Mouse (Mus musculus): ENCODE data around the gene Slc35g3.
A peak's percentile ranks its signal among the peaks of the same experiment; 100 is the strongest.

Gene Slc35g3

DNA sequence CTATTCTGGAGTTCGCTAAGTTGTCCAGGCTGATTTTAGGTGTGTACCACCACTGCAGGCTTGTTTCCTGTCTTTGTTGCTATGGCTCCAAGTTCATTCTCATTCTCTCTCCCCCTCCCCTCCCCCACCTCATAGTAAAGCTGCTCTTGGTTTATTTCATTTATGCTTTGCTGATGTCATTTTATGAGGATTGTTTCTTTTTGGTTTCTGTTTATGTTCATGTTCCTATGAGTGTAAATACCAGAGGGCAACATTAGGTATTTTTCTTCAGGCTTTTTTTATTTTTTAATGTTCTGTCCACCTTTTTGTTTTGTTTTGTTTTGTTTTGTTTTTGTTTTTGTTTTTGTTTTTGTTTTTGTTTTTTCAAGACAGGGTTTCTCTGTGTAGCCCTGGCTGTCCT lies at the start of gene Slc35g3:
Gene Slc35g3, minus strand, starts transcription at position 101 of the 400 bp plus-strand sequence.
- no peak for DNase-seq (ENCODE audit: low spot score)

DNA sequence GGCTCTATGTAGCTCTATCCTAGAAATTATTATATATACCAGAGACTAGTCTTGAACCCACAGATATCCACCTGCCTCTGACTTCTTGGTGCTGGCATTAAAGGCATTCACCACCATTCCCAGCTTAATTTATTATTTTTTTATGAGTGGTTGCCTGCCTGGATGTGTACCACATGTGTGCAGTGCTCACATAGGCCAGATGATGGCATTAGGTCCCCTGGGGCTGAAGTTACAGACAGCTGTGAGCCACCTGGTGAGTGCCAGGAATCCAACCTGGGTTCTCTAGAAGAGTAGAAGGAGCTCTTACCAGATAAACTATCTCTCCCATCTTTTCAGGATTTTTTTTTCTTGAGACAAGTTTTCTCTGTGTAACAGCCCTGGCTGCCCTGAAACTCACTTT lies 48.5 kb upstream of the Slc35g3 start:
- no peak for DNase-seq (ENCODE audit: low spot score)

DNA sequence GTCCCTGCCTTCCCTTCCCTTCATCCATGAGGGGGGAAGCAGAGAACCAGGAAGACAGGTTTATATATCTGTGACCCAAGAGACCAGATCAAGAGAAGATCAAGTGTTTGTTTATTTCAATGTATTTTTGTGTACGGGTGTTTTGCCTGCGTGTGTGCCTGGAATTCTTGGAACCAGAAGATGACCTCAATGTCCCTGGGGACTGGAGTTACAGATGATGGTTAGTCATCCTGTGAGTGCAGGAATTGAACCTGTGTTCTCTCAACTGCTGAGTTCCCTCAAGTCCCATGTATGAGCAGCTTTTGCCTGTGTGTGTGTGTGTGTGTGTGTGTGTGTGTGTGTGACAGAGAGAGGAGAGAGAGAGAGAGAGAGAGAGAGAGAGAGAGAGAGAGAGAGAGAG lies 45.9 kb upstream of the Slc35g3 start:
- no peak for DNase-seq (ENCODE audit: low spot score)

DNA sequence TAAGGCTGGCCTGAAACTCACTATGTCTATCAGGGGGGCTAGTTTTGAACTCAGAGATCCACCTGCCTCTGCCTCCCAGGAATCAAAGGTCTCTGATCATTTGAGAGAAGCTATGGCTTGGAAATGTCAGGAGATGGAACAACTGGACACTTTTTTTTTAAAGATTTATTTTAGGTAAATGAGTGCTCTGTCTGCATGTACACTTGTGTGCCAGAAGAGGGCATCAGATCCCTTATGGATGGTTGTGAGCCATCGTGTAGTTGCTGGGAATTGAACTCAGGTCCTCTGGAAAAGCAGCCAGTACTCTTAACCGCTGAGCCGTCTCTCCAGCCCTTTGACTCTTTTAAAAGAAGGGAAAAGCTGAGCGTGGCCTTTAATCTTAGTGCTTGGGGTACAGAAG lies 44.6 kb upstream of the Slc35g3 start:
- no peak for DNase-seq (ENCODE audit: low spot score)

DNA sequence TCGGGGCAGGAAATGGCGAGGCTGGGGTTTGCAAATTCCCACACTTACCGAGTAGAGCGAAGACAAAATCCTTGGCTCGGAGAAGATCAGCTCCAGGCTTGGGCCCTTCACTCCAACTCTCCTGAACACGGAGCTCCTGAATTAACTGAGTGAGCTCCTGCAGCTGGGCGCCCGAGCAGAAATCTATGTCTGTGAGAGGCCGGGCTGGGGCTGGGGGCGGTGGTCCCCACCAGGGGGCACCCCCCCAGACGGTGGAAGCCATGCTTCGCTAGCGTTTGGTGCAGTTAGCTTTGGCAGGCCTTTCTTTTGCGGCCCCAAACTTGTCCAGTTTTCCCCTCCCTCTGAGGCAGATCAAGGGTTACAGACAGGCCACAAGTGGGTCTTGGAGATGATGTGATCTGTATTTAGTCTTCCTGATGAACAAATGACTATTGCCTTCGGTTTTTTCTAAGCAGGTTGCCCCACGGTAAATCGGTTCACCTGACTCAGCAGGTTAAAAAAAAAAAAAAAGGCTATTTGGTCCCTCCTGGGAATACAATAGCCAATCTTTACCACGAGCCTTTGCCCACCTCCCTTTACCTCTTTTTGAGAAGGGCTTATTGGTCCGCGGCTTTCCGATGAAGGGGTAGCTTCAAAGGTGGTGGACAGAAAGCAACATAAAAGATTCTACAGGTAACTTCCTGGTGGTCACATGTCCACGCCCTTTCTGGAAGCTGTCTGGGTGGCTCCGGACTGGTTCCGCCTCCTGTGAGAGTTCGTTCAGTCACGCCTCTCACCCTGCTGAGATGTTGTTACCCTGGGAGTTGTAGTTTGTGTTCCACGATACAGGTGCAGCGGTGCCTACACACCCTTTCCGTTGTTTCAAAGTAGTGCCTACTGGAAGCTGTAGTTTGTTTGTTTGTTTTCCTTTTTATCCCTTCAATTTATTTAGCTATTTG lies 43.5 kb upstream of the Slc35g3 start, which contains the start of gene Tmem102:
Gene Tmem102, minus strand, starts transcription at position 653 of the 938 bp plus-strand sequence.
- DNase-seq (ENCODE audit: low spot score) = no peak

DNA sequence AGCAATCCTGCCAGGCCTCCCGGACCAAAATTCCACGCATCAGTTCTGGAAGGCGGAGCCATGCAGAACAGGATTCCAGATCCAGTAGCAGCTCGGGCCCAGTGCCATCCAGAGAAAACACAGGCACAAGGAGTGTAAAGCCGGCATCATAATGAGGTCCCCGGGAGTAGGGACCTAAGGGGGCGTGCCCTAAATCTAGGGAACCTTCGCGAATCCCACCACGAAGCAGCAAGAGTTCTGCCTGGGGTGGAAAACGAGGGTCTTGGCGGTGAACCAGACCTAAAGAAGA lies 42.8 kb upstream of the Slc35g3 start:
- DNase-seq (ENCODE audit: low spot score) = no peak

DNA sequence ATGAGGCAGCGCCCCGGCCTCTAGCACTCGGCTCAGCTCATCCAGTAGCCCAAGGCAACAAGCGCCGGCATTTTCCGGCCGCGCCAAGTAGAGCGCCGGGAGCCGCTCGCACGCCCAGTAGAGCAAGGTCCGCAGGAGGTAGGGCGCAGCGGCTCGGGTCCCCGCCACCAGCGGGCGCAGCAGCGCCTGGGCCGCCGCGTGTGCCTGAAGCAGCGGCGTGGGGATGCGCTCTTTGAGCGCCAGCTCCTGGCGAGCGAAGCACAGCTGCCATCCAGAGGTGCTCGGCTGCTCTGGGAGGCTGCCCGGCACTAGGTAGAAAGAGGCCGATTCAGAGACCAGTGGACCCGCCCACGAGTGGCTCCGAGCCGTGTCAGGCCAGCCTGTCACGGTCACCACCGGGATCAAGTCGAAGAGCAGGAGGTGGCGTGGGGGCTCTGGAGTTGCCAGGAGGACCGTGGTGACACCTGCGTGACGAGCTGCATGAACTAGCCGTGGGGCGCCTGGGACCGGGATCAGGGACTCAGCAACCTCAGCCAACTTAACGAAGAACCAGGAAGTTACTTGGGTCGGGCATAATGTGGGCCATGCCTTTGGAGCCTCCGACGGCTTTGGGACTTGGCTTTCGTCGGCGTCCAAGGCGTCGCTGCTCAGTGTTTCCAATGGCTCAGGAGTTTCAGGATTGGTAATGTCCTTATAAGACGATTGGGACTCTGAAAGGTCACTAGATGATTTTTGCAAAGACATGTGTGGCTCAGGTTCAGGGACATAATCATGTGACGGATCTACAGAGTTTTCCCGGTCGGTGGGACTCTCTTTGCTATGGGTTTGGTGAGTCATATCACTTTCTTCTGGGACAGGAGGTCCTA lies 42.3 kb upstream of the Slc35g3 start:
- DNase-seq (ENCODE audit: low spot score) = peak; percentile 71

DNA sequence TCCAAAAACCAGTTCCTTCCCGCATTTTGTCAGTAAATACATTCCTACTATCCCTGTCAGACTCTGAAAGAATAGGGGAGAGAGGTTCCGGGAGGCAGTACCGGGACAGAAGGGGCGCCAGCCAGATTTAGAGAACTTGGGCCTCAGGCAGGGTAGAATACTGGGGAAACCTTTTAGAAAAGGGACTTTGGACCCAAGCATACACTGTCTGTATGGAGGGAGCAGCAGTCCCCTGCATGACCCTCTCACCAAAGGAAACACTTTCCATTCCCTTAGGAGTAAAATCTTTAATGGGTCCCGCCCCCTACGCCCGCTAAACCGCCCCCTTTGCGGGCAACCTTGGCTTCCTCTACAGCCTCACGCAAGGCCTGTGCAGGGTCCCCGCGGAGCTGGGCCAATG lies 41.6 kb upstream of the Slc35g3 start:
- DNase-seq (ENCODE audit: low spot score) = no peak

DNA sequence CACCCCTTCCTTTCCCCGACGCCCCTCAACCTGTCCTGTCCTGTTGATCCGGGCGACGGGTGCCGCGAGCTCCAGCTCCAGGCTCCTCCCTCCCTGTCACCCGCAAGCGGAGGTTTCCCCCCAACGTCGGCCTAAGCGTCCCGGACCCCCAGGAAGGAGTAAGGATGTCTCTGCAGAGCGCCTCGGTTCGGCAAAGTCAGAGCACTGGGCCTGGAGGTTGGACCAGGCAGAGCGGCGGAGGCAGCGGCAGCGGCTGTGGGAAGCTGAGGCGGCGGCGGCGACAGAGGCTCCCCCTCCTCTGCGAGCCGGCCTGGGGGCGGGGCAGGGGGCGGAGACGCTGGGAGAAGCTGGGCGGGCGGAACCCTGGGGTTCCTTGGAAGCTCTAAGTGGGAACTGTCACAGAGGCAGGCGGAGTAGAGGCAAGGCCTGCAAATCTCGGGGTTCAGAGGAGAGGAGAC lies 40.9 kb upstream of the Slc35g3 start:
- DNase-seq (ENCODE audit: low spot score) = peak; percentile 78

DNA sequence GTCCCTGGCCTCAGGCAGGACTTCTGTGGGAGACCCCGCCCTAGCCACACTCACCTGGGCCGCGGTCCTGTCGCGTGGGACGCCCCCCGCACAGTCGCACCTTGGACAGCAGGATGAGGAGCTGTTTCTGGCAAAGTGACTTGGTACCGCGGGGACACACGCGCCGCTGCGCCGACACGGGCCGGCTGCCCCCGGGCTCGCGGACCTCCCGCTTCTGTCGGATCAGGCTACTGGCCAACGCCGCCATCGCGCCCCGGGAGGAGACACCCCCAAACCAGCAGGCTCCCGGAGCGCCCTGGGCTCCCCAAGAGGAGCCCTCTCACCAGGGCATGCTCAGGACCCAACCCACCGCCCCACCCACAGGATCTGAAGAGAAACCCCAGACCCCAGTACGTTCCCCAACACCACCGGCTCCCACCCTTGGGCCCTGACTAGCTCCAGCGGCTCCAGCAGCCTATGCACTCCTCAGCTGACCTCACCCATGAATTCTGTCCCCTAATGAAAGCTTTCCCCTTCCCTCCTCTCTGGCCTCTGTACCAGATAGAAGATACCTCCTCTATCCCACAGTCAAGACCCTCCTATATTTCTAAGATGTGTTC lies 39.7 kb upstream of the Slc35g3 start, which contains the start of gene Fgf11:
Gene Fgf11, minus strand, starts transcription at position 479 of the 599 bp plus-strand sequence.
- DNase-seq (ENCODE audit: low spot score) = no peak

DNA sequence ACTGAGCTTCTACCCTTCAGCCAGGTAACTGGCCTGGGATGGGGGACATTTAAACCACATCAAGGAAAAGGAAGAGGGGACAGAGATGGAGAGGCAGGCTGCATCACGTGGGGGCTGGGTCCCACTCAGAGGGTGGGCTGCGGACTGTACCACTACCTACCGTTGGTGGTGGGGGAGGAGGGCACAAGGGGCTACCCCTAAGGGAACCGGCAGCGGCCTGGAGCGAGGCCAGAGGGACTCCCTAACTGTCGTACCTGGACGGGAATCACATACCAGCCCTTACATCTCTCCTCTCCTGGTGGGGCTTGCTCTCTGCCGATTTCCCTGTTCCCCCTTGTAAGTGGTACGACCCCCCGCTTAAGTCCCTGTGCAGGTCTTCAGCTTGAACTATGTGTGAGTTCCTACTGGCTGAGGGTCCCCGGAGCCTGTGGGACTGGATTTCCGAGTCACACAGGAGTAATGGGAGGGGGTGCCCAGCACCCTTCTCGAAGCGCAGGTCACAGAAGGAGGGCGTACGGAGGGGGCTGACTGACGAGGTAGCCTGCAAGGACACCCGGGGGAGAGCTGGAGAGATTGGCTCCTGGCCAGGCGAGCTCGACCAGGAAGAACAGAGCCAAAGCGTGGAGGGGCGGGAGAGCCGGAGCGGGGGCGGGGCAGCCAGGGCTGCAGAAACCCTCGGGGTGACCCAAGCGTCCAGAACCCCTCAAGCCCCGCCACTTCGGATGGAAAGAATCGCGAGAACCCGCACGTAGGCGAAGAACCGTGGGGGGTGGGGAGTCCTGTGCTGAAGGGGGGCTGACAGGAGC lies 38.8 kb upstream of the Slc35g3 start:
- DNase-seq (ENCODE audit: low spot score) = peak; percentile 69

DNA sequence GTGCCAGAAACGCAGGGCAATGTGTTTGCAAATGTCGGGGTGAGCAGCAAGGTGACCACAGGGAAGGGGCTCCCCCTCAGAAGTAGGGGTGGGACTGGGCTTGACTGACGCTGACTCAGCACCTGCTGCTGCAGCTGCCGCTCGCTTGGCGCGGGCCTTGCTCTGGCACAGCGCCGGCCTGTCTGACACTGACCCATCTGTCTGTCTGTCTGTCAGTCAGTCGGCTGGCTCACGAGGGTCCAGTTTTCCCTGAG lies 38.3 kb upstream of the Slc35g3 start:
- no peak for DNase-seq (ENCODE audit: low spot score)

DNA sequence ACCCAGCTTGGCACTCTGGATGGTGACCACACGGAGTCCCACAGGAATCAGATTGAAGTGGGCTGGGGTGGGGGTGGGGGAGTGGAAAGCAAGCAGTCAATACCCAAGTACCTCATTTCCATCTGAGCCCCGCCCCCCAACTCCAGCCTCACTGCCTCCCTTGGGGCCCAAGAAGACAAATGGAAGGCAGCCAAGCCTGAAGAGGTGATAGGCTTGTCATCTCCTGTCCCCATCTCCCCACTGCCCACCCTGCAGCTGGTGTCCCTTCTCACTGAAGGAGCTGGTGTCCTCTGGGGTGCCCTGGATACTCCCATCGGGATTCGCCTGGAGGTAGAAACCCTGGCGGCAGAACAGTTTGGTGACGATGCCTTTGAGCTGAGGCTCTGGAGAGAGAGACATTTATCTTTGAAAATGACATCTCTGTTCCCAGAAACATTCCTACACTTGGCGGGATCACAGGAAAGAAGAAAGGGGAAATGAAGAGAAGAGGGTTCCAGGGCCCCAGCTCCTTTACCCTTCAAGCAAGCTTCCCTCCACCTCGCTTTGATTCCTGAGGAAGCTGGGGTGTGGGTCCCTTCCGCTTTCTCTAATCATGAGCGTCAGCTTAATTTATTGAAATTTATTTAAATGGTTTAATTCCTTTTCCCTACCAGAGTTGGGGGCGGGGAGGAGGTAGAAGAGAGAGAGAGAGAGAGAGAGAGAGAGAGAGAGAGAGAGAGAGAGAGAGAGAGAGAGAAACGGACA lies 37.8 kb upstream of the Slc35g3 start:
- DNase-seq (ENCODE audit: low spot score) = no peak

DNA sequence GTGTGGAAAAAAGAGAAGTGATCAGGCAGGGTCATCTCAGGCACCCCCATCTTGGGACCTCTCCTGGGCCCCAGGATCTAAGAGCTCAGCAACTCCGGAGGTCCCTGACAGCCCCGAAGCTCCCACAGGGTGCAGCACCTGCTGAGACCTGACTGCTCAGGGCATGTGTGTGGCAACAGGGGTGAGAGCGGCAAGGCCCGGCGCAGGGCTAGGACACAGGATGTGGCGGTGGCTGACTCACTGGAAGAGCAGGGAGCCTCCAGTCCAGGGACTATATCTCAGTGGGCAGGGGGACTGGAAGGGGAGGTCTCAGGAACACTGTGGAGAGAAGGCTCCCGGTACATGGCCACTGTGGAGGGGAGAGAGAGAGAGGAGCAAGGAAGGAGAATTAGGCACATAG lies 36.2 kb upstream of the Slc35g3 start:
- DNase-seq (ENCODE audit: low spot score) = no peak

DNA sequence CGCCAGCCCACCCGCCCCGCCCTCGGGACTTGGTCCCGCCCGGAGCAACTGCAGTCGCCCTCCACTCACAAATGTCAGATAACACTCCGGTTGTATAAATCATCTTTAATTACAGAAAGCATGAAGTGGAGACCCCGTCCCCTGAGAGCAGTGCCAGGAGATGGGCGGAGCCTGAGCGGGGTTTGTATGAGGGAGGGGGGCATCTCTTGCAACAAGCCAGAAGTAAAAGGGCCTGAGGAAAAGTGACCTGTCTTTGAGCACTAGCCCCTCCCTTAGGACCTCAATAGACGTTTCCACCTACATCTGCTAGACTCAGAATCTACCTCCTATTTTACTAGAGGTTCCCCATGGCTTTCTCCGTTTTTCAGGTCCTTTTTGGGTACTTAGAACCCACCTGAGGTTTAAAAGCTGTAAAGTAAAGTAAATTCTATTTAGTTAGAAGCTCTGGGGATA lies 34.2 kb upstream of the Slc35g3 start:
- no peak for DNase-seq (ENCODE audit: low spot score)

DNA sequence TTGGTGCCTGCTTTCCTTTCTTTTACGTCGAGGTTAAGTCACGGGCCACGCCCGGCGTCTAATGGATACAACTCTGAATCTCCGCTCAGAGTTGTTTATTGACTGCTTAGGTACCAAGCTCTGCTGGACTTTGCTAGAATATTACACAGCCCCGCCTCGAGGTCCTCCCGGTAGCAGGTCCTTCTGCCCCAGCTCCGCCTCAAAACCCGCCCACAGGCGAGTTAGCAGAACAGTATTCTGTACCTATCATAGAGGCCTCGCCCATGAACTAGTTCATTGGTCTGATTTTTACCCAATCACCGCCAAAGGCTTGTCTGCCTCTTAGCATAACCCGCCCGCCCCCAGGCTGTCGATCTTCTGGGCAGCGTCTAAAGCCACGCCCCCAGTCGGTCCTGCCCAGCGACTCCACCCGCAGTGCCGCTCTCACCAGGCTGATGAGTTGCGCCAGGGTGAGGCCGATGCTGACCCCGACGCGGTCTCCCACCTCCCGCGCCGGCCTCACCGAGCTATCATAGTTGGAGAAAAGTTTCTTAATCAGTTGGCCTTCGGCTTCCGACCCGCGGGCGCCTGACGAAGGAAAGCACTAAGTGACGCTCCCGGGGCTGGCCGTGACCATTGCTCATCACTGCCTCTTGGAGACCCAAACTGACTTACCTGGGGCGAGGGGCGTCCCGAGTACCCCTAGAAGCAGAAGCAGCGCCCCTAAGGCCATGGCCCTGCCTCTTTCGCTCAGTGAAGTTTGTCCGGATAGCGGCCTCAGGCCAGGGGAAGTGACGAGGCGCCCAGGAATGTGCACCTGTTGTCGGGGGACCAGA lies 33.6 kb upstream of the Slc35g3 start, which contains the start of gene Chrnb1:
Gene Chrnb1, minus strand, starts transcription at position 776 of the 815 bp plus-strand sequence.
- DNase-seq (ENCODE audit: low spot score) = peak; percentile 96

DNA sequence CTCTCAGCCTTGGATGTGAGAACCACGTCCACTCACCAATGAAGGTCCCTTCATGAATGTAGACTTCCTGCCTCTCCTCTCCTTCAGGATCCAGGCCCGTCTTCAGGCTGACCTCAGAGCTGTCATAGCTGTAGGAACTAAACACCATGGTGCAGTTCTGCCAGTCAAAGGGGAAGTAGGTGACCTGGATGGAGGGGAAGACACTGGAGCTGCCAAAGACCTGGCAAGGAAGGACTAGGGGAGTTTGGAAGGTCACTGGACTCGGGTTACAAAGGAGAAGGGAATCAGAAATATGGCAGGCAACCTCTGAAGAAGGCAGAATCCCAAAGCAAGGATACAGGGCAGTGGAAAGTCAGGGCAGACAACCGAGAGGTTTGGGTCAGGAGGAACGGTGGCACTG lies 31.7 kb upstream of the Slc35g3 start:
- DNase-seq (ENCODE audit: low spot score) = no peak

DNA sequence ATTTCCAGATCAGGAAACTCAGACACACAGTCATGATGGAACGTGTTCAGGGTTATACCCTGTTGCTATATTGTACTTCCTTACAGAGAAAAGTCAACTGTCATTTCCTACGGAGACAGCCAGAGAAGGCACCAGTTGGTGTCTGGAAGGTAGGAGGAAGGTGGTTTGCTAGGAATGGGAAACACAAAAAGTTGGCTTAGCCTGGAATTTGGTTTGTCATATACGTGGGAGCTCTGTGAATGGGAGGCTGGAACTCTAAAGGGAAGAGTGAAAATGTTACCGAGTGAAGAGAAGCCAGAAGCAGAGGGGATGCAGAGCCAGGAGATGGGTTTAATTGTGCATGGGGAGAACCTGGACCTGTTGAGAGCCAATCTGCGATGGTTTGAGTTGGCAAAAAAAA lies 29.7 kb upstream of the Slc35g3 start:
- DNase-seq (ENCODE audit: low spot score) = no peak

DNA sequence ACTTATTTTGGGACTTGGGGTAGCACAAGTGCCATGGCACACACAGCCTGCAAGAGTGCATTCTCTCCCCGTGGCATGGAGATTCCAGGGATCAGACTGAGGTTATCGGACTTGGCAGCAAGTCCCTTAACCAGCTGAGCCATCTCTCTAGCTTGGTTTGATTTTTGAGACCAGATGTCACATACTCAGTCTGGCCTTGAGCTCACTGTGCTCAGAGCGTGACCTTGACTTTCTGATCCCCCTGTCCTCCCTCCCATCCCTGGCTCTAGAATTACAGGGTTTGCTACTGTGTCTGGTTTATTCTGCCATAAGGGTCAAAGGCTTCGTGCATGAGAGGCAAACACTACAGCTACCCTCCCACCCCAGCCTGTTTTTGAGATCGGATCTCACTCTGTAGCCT lies 27.7 kb upstream of the Slc35g3 start:
- no peak for DNase-seq (ENCODE audit: low spot score)

DNA sequence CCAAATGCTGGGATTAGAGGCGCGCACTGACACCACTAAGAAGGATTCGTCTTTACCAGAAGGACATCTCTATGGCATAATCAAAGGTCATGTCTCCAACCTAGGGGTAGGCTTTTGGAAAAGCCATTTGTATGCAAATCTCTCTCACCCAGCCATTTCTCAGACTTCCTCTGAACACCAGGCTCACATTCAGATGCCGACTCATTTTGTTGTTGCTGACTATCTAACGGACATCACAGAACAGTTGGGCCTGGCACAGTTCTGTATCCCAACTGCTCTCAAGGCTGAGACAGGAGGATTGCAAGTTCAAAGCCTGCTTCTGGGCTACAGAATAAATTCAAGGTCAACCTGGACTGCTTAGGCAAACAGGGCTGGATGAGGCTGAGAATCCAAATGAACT lies 25.5 kb upstream of the Slc35g3 start:
- no peak for DNase-seq (ENCODE audit: low spot score)

Measured in ovary, adult 18-20 months (tissue).